Mouse (Mus musculus) intestine, embryonic 14.5 days (tissue): Measurements from ENCODE around the gene Tprgl. TPM values are rescaled to one million over a fixed set of nuclear protein-coding genes. Genes with fewer than 3 reads are reported as not detected.

Experiments
- ATAC-seq: fragments of 200-750 bp; cut with Nextera tagmentation; replicated peaks from 2 replicates; pipeline ENCODE4 v1.8.0; 2017; ENCODE audit warnings: low read depth, moderate number of reproducible peaks, moderate TSS enrichment, moderate library complexity; ENCODE audit not compliant: low FRiP score, low TSS enrichment
- DNase-seq: peaks from one replicate; pipeline ENCODE4 v3.0.0-alpha.2; 2018; ENCODE audit warnings: low spot score
- H3K27ac ChIP-seq: fragments of 300-500 bp; sonication (generic); 2 replicates; pipeline ENCODE4 v1.5.1; 2014; ENCODE audit warnings: low read depth, mild to moderate bottlenecking, control low read depth
- H3K27me3 ChIP-seq: fragments of 300-500 bp; sonication (generic); replicated peaks from 2 replicates; pipeline ENCODE4 v1.6.1; 2014; ENCODE audit warnings: low read length, control low read depth; ENCODE audit not compliant: control insufficient read depth, insufficient read depth
- H3K36me3 ChIP-seq: fragments of 300-500 bp; sonication (generic); 2 replicates; pipeline ENCODE4 v1.6.1; 2014; ENCODE audit warnings: low read length, control low read depth; ENCODE audit not compliant: control insufficient read depth, insufficient read depth
- H3K4me1 ChIP-seq: fragments of 300-500 bp; sonication (generic); replicated peaks from 2 replicates; pipeline ENCODE4 v1.6.1; 2014; ENCODE audit warnings: low read length, control low read depth, mixed read lengths; ENCODE audit not compliant: control insufficient read depth, insufficient read depth
- H3K4me2 ChIP-seq: fragments of 300-500 bp; sonication (generic); 2 replicates; pipeline ENCODE4 v1.6.1; 2014; ENCODE audit warnings: low read length
- H3K4me3 ChIP-seq: fragments of 300-500 bp; sonication (generic); 2 replicates; pipeline ENCODE4 v1.5.1; 2014; ENCODE audit warnings: low read depth, low read length, control low read depth, mixed read lengths
- H3K9ac ChIP-seq: fragments of 300-500 bp; sonication (generic); 2 replicates; pipeline ENCODE4 v1.6.1; 2014; ENCODE audit warnings: mild to moderate bottlenecking, low read length
- H3K9me3 ChIP-seq: fragments of 300-500 bp; sonication (generic); 2 replicates; pipeline ENCODE4 v1.6.1; 2016; ENCODE audit warnings: low read length, control low read depth; ENCODE audit not compliant: control insufficient read depth
- WGBS: fragments of 180-500 bp; shearing (Covaris S2); extraction: QIAGEN DNeasy Blood & Tissue Kit; methylation state at CpG from one replicate; pipeline ENCODE4 v1.1.7; 2014; 5-methylcytosine and 5-hydroxymethylcytosine counted together
- polyA plus RNA-seq: library from polyadenylated mRNA; unstranded; fragments of >200 nt; fragmentation: Nextera tagmentation; extraction: Ambion mirVana; gene quantifications from 2 replicates; pipeline ENCODE4 v1.2.1, GENCODE M21; 2014

Tprgl gene
- polyA plus RNA-seq, 1 experiment from 2014 or later, result 125 TPM

- ATAC-seq (no peak), DNase-seq (no peak)
- H3K36me3 ChIP-seq, result no peaks in the 10 kb centered on the region
- H3K4me1 ChIP-seq, result no peaks in the 10 kb centered on the region
- WGBS, result 77% methylated on average over 11 of the region's 11 CpGs
- H3K4me2 ChIP-seq, result no peak overlapping the region
- no peaks in the 10 kb centered on the region for H3K27me3 ChIP-seq
- H3K4me3 ChIP-seq, result no peak overlapping the region
- no peaks in the 10 kb centered on the region for H3K9me3 ChIP-seq
- H3K27ac ChIP-seq, result no peak overlapping the region
- no peak overlapping the region for H3K9ac ChIP-seq
Measured at GRCm38 (mm10) chr4:154121800-154122199, 38.7 kb downstream of the Tprgl start.

GRCm38 (mm10) chr4:154119208-154119607, 41.3 kb downstream of the Tprgl start:
- Histone ChIP-seq H3K36me3 (no peaks in the 10 kb centered on the region), H3K9ac (no peak overlapping the region), H3K9me3 (no peaks in the 10 kb centered on the region), H3K27me3 (no peaks in the 10 kb centered on the region), H3K4me3 (no peak overlapping the region), H3K27ac (no peak overlapping the region), H3K4me2 (no peak overlapping the region), H3K4me1 (no peaks in the 10 kb centered on the region)
- DNase-seq (no peak), ATAC-seq (no peak)
- WGBS, result 78% methylated on average over 9 of the region's 9 CpGs

- H3K9me3 ChIP-seq, result no peaks in the 10 kb centered on the region
- no peaks in the 10 kb centered on the region for H3K27me3 ChIP-seq
- H3K27ac ChIP-seq, result no peak overlapping the region
- 53% methylated on average over 9 of the region's 9 CpGs for WGBS
- H3K36me3 ChIP-seq, result no peaks in the 10 kb centered on the region
- H3K4me3 ChIP-seq, result no peak overlapping the region
- ATAC-seq (no peak), DNase-seq (peak; percentile 58)
- no peaks in the 10 kb centered on the region for H3K4me1 ChIP-seq
- H3K9ac ChIP-seq, result no peak overlapping the region
- H3K4me2 ChIP-seq, result no peak overlapping the region
Measured at GRCm38 (mm10) chr4:154118782-154119181, 41.7 kb downstream of the Tprgl start.

GRCm38 (mm10) chr4:154116421-154116820, 44.0 kb downstream of the Tprgl start:
- Histone ChIP-seq H3K9ac (no peak overlapping the region), H3K27ac (no peak overlapping the region), H3K36me3 (no peaks in the 10 kb centered on the region), H3K27me3 (no peaks in the 10 kb centered on the region), H3K4me2 (no peak overlapping the region), H3K4me3 (no peak overlapping the region), H3K9me3 (no peaks in the 10 kb centered on the region), H3K4me1 (no peaks in the 10 kb centered on the region)
- ATAC-seq (0 out of 2 replicates have a peak, but pooled peaks have one; percentile 47), DNase-seq (no peak)
- 62% methylated on average over 7 of the region's 7 CpGs for WGBS

- H3K4me3 ChIP-seq, result no peak overlapping the region
- 81% methylated on average over 10 of the region's 11 CpGs for WGBS
- H3K4me1 ChIP-seq, result no peaks in the 10 kb centered on the region
- DNase-seq (no peak), ATAC-seq (no peak)
- H3K9ac ChIP-seq, result no peak overlapping the region
- peaks cover 3% of the 10 kb centered on the region; the same call in 1 of the 2 replicates for H3K27me3 ChIP-seq
- H3K9me3 ChIP-seq, result no peaks in the 10 kb centered on the region
- no peak overlapping the region for H3K27ac ChIP-seq
- no peaks in the 10 kb centered on the region for H3K36me3 ChIP-seq
- H3K4me2 ChIP-seq, result no peak overlapping the region
Measured at GRCm38 (mm10) chr4:154109850-154110243, 50.6 kb downstream of the Tprgl start.

DNA sequence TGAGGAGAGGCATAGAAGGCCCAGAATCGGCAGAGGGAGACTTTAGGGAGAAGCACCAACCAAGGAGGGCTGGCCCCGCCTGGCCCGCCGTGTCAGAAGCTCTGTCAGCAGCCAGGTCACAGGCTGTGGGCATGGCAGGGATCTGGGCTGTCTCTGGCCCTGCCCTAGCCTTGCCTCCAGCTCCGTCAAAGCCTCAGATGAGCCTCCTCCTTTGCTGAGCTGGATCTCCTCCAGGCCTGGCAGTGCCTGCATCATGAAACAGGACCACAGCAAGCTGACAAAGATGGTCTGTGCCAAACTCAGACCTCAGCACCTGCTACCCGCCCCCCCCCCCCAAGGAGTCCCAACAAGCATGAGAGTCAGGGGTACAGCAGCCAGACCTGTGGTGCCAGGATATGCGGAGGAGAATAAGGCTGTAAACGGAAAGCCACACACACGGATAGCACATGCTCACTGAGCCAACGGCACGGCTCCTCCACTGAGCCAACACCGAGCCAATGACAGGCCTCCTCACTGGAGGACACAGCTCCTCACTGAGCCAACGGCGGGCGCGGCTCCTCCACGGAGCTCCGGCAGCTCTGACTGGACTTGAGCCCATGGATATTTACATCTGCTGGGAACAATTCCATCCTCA, 51.1 kb downstream of the Tprgl start:
- no peaks in the 10 kb centered on the region for H3K36me3 ChIP-seq
- no peak overlapping the region for H3K27ac ChIP-seq
- no peak overlapping the region for H3K9ac ChIP-seq
- ATAC-seq, result no peak
- H3K4me1 ChIP-seq, result no peaks in the 10 kb centered on the region
- H3K27me3 ChIP-seq, result peaks cover 3% of the 10 kb centered on the region; the same call in 1 of the 2 replicates
- no peak overlapping the region for H3K4me3 ChIP-seq
- no peaks in the 10 kb centered on the region for H3K9me3 ChIP-seq
- 41% methylated on average over 18 of the region's 18 CpGs for WGBS
- DNase-seq, result no peak
- no peak overlapping the region for H3K4me2 ChIP-seq

Other genes starting within 250 kb of the Tprgl start
- 74.0 and 76.1 TPM in 2 replicates for gene A430005L14Rik, start 203.4 kb downstream of the Tprgl start, polyA plus RNA-seq
- gene Dffb, start 185.5 kb downstream of the Tprgl start, polyA plus RNA-seq, result 12.1 and 15.1 TPM in 2 replicates
- 13.9 and 14.8 TPM in 2 replicates for gene Cep104, start 185.5 kb downstream of the Tprgl start, polyA plus RNA-seq
- 14.2 and 14.9 TPM in 2 replicates for gene Lrrc47, start 148.9 kb downstream of the Tprgl start, polyA plus RNA-seq
- 102 and 112 TPM in 2 replicates for gene Smim1, start 134.4 kb downstream of the Tprgl start, polyA plus RNA-seq
- not detected in 2 replicates for gene Ccdc27, start 118.0 kb downstream of the Tprgl start, polyA plus RNA-seq
- 0.19 and 0.20 TPM in 2 replicates for gene Trp73, start 20.5 kb downstream of the Tprgl start, polyA plus RNA-seq
- gene Wrap73, start 18.3 kb downstream of the Tprgl start, polyA plus RNA-seq, result 32.7 and 37.4 TPM in 2 replicates
- 16.1 and 17.1 TPM in 2 replicates for gene Megf6, start 10.1 kb upstream of the Tprgl start, polyA plus RNA-seq
- 36.7 and 38.6 TPM in 2 replicates for gene Arhgef16, start 141.0 kb upstream of the Tprgl start, polyA plus RNA-seq
- gene B230104I21Rik, start 175.5 kb upstream of the Tprgl start, polyA plus RNA-seq, result 0.22 TPM in 1 of 2 replicates, not detected in the other